Mouse (Mus musculus): ENCODE measurements around the gene Trim5. TPM values are rescaled to one million over a fixed set of nuclear protein-coding genes. Genes with fewer than 3 reads are reported as not detected.
A peak's percentile ranks its signal among the peaks of the same experiment; 100 is the strongest.
"Not testable (repeated sequence)": the region's sequence is repeated elsewhere in the genome, so short reads cannot be mapped to it uniquely, and the experiment has no call there.

Trim5 gene
- polyA plus RNA-seq (2014; fragmentation: Nextera tagmentation; extraction: Ambion mirVana) = 0.12 and 0.31 TPM in 2 replicates

DNA sequence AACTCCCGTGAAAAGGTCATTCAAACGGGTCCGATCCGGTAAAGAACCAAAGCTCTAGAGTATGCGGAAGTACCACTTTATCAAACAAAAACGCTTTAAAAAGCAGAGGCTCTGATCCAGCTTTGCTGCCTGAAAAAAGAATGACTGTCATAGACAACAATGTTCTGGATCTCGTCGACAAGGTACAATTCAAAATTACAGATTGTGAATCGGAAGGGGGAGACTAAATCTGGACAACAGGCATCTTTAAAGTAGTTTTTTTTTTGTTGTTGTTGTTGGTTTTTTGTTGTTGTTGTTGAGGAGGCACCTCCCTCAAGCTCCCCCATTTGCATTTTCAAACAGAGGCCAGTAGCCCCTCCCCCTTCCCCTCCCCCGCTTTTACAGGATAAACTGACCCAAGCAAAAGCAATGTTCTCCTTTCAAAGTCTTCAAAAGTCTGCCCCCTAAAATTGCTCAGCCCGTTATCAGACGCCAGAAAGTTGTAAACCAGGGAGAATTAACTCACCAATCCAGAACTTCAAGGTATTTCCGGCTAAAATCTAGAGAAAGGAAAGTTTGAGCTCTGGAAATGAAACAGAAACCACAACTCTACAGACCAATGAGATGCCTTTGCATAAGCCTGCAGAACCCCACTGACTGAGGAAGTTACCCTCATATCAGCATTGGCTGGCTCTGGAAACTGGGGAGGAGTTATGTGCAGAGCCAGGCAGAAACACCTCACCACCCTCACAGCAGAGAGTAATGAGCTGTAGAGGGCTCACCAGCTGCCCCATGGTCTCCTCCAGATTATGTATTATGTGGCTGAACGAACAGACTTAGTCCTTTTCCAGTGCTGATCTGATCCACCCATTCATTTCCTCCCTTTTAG is at the start of gene Trim5:
Trim5 (minus strand) TSS at position 519 of the 868 bp plus-strand sequence.
- Histone ChIP-seq H3K4me3 (ENCODE audit: low read depth, low read length) (peak within 1 kb of the TSS; percentile 13; the same call in 1 of the 2 replicates), H3K4me2 (ENCODE audit: low read length) (peak within 1 kb of the TSS; percentile 36)
- ATAC-seq (replicated peaks; ENCODE audit: low FRiP score, low TSS enrichment, low read depth) = peak; percentile 66
- DNase-seq (ENCODE audit: low spot score); H3K9me3 ChIP-seq (ENCODE audit: control insufficient read depth, low read length); H3K9ac ChIP-seq (ENCODE audit: low read length); H3K4me1 ChIP-seq (replicated peaks; ENCODE audit: control insufficient read depth, insufficient read depth, low read length); H3K36me3 ChIP-seq (ENCODE audit: control insufficient read depth, insufficient read depth, low read length); H3K27ac ChIP-seq (ENCODE audit: low read depth); H3K27me3 ChIP-seq (replicated peaks; ENCODE audit: control insufficient read depth, insufficient read depth, low read length): not testable (repeated sequence)
- 37% methylated on average over 14 of the region's 14 CpGs for WGBS

DNA sequence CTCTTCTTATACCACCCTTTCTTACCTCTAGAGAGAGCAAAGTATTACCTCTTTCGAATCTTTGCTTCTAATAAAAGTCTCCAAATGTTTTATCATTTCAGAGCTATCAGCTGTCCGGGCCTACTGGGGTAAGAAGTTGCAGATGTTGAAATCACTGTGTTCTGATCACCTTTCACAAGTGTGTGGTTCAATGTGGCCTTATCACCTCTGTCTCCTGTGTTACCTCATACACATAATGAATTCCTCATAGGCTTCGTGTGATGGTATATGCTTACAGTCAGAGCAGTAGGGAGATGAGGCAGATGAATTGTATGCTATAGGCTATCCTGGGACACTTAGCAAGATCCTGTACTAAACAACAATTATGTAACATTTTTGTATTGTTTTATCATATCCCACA is 47.7 kb upstream of the Trim5 start:
- WGBS = 85% methylated on average over 3 of the region's 3 CpGs
- not testable (repeated sequence) for H3K9me3 ChIP-seq (ENCODE audit: control insufficient read depth, low read length); H3K36me3 ChIP-seq (ENCODE audit: control insufficient read depth, insufficient read depth, low read length); H3K4me3 ChIP-seq (ENCODE audit: low read depth, low read length); DNase-seq (ENCODE audit: low spot score); H3K27me3 ChIP-seq (replicated peaks; ENCODE audit: control insufficient read depth, insufficient read depth, low read length); ATAC-seq (replicated peaks; ENCODE audit: low FRiP score, low TSS enrichment, low read depth); H3K27ac ChIP-seq (ENCODE audit: low read depth); H3K9ac ChIP-seq (ENCODE audit: low read length); H3K4me2 ChIP-seq (ENCODE audit: low read length); H3K4me1 ChIP-seq (replicated peaks; ENCODE audit: control insufficient read depth, insufficient read depth, low read length)

DNA sequence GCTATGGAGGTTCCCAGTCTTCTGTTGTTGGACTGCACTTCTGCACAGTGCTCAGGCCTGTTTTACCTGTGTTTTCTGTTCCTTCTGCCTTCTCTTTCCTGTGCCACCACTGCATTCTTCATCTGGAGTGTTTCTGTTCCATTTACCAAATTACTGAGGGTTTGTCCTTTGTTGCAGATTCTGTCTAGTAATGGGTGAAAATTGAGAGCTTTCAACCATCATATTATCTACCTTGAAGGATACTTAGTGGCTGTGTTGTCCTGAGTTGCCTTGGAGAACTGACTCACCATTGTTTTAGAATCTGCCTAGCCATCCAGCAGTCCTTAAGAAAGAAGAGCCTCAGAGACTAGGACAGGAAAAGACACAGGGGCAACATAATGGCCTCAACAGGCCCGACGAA is 41.3 kb upstream of the Trim5 start, which contains the start of gene Trim34b:
Trim34b (plus strand) TSS at position 301 of the 400 bp plus-strand sequence.
- not testable (repeated sequence) for H3K27ac ChIP-seq (ENCODE audit: low read depth); DNase-seq (ENCODE audit: low spot score); H3K4me3 ChIP-seq (ENCODE audit: low read depth, low read length); H3K9ac ChIP-seq (ENCODE audit: low read length); H3K4me2 ChIP-seq (ENCODE audit: low read length); H3K36me3 ChIP-seq (ENCODE audit: control insufficient read depth, insufficient read depth, low read length); H3K27me3 ChIP-seq (replicated peaks; ENCODE audit: control insufficient read depth, insufficient read depth, low read length); ATAC-seq (replicated peaks; ENCODE audit: low FRiP score, low TSS enrichment, low read depth); H3K4me1 ChIP-seq (replicated peaks; ENCODE audit: control insufficient read depth, insufficient read depth, low read length); H3K9me3 ChIP-seq (ENCODE audit: control insufficient read depth, low read length)
- 82% methylated on average over 2 of the region's 2 CpGs for WGBS

GRCm38 (mm10) chr7:104322028-104322427 is 34.1 kb upstream of the Trim5 start:
- H3K4me3 ChIP-seq (ENCODE audit: low read depth, low read length) = no peak overlapping the region
- no peak overlapping the region for H3K9ac ChIP-seq (ENCODE audit: low read length)
- DNase-seq (ENCODE audit: low spot score) (no peak), ATAC-seq (replicated peaks; ENCODE audit: low FRiP score, low TSS enrichment, low read depth) (no peak)
- H3K36me3 ChIP-seq (ENCODE audit: control insufficient read depth, insufficient read depth, low read length) = no peaks in the 10 kb centered on the region
- H3K27ac ChIP-seq (ENCODE audit: low read depth) = no peak overlapping the region
- H3K4me1 ChIP-seq (replicated peaks; ENCODE audit: control insufficient read depth, insufficient read depth, low read length) = no peaks in the 10 kb centered on the region
- H3K9me3 ChIP-seq (ENCODE audit: control insufficient read depth, low read length) = no peaks in the 10 kb centered on the region
- H3K4me2 ChIP-seq (ENCODE audit: low read length) = no peak overlapping the region
- 62% methylated on average over 9 of the region's 9 CpGs for WGBS
- H3K27me3 ChIP-seq (replicated peaks; ENCODE audit: control insufficient read depth, insufficient read depth, low read length) = no peaks in the 10 kb centered on the region

DNA sequence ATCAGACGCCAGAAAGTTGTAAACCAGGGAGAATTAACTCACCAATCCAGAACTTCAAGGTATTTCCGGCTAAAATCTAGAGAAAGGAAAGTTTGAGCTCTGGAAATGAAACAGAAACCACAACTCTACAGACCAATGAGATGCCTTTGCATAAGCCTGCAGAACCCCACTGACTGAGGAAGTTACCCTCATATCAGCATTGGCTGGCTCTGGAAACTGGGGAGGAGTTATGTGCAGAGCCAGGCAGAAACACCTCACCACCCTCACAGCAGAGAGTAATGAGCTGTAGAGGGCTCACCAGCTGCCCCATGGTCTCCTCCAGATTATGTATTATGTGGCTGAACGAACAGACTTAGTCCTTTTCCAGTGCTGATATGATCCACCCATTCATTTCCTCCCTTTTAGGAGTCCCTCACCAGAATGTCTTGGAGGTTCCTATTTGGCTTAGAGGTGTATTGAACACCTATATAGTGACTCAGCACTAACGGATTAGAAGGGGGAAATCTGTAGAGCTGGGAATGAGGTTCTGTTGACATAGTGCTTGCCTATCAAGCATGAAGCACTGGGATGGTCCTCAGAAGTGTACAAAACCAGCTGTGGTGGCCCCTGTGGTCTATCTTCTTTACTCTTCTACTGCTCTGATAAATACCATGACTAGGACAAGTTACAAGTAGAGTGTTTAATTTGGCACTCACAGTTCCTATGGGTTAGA is 27.6 kb upstream of the Trim5 start, which contains the start of gene Trim12a:
Trim12a (minus strand) TSS at position 98 of the 712 bp plus-strand sequence.
- H3K27ac ChIP-seq (ENCODE audit: low read depth); H3K4me1 ChIP-seq (replicated peaks; ENCODE audit: control insufficient read depth, insufficient read depth, low read length); H3K36me3 ChIP-seq (ENCODE audit: control insufficient read depth, insufficient read depth, low read length); DNase-seq (ENCODE audit: low spot score); H3K9me3 ChIP-seq (ENCODE audit: control insufficient read depth, low read length); H3K27me3 ChIP-seq (replicated peaks; ENCODE audit: control insufficient read depth, insufficient read depth, low read length): not testable (repeated sequence)
- peak within 1 kb of the TSS; percentile 41; the same call in 1 of the 2 replicates for H3K9ac ChIP-seq (ENCODE audit: low read length)
- ATAC-seq (replicated peaks; ENCODE audit: low FRiP score, low TSS enrichment, low read depth) = peak; percentile 84
- peak within 1 kb of the TSS; percentile 50 for H3K4me2 ChIP-seq (ENCODE audit: low read length)
- peak within 1 kb of the TSS; percentile 44 for H3K4me3 ChIP-seq (ENCODE audit: low read depth, low read length)
- 21% methylated on average over 4 of the region's 4 CpGs for WGBS

GRCm38 (mm10) chr7:104314796-104315353 is 27.0 kb upstream of the Trim5 start:
- H3K27me3 ChIP-seq (replicated peaks; ENCODE audit: control insufficient read depth, insufficient read depth, low read length) = no peaks in the 10 kb centered on the region
- H3K9me3 ChIP-seq (ENCODE audit: control insufficient read depth, low read length) = no peaks in the 10 kb centered on the region
- DNase-seq (ENCODE audit: low spot score) = peak; percentile 58
- 8% methylated on average over 15 of the region's 15 CpGs for WGBS
- H3K4me1 ChIP-seq (replicated peaks; ENCODE audit: control insufficient read depth, insufficient read depth, low read length) = no peaks in the 10 kb centered on the region
- H3K36me3 ChIP-seq (ENCODE audit: control insufficient read depth, insufficient read depth, low read length) = no peaks in the 10 kb centered on the region
- peak overlapping the region; percentile 41; the same call in 1 of the 2 replicates for H3K9ac ChIP-seq (ENCODE audit: low read length)
- H3K4me2 ChIP-seq (ENCODE audit: low read length) = peak overlapping the region; percentile 50
- no peak overlapping the region for H3K27ac ChIP-seq (ENCODE audit: low read depth)
- H3K4me3 ChIP-seq (ENCODE audit: low read depth, low read length) = peak overlapping the region; percentile 44
- ATAC-seq (replicated peaks; ENCODE audit: low FRiP score, low TSS enrichment, low read depth) = peak; percentile 60; the same call in 1 of the 2 replicates

GRCm38 (mm10) chr7:104291638-104292400 is 3.9 kb upstream of the Trim5 start:
- Histone ChIP-seq H3K36me3 (ENCODE audit: control insufficient read depth, insufficient read depth, low read length) (no peaks in the 10 kb centered on the region), H3K9me3 (ENCODE audit: control insufficient read depth, low read length) (no peaks in the 10 kb centered on the region), H3K27me3 (replicated peaks; ENCODE audit: control insufficient read depth, insufficient read depth, low read length) (no peaks in the 10 kb centered on the region), H3K4me3 (ENCODE audit: low read depth, low read length) (no peak overlapping the region), H3K4me2 (ENCODE audit: low read length) (no peak overlapping the region), H3K27ac (ENCODE audit: low read depth) (no peak overlapping the region), H3K4me1 (replicated peaks; ENCODE audit: control insufficient read depth, insufficient read depth, low read length) (no peaks in the 10 kb centered on the region), H3K9ac (ENCODE audit: low read length) (no peak overlapping the region)
- DNase-seq (ENCODE audit: low spot score) (no peak), ATAC-seq (replicated peaks; ENCODE audit: low FRiP score, low TSS enrichment, low read depth) (no peak)
- WGBS = 78% methylated on average over 5 of the region's 5 CpGs

- DNase-seq (ENCODE audit: low spot score) = no peak
- no peaks in the 10 kb centered on the region for H3K4me1 ChIP-seq (replicated peaks; ENCODE audit: control insufficient read depth, insufficient read depth, low read length)
- 82% methylated on average over 1 of the region's 1 CpGs for WGBS
- ATAC-seq (replicated peaks; ENCODE audit: low FRiP score, low TSS enrichment, low read depth) = no peak
- H3K27me3 ChIP-seq (replicated peaks; ENCODE audit: control insufficient read depth, insufficient read depth, low read length) = no peaks in the 10 kb centered on the region
- H3K9ac ChIP-seq (ENCODE audit: low read length) = no peak overlapping the region
- no peak overlapping the region for H3K4me2 ChIP-seq (ENCODE audit: low read length)
- no peak overlapping the region for H3K27ac ChIP-seq (ENCODE audit: low read depth)
- no peaks in the 10 kb centered on the region for H3K9me3 ChIP-seq (ENCODE audit: control insufficient read depth, low read length)
- H3K4me3 ChIP-seq (ENCODE audit: low read depth, low read length) = no peak overlapping the region
- H3K36me3 ChIP-seq (ENCODE audit: control insufficient read depth, insufficient read depth, low read length) = no peaks in the 10 kb centered on the region
Measured at GRCm38 (mm10) chr7:104290641-104291040, 2.7 kb upstream of the Trim5 start.
